ENCODE assay signal across 9 mouse cellular contexts in genomic region chr10:75137148-75137547, GRCm38 (mm10).
DNase-seq lines count a peak whose midpoint lies in the region; ATAC-seq lines count a peak whose summit lies in the region.
"Had no signal": no experiment of that assay in that cellular context is flagged by ENCODE, and none has a peak within 500 bp of the region (broad histone marks: within the 10 kb centered on the region; RNA-seq: fewer than 3 reads in every experiment).

No protein-coding gene starts in this region.

- no peak overlapping the region for H3K27ac ChIP-seq in forebrain, embryonic 13.5 days
- H3K27ac ChIP-seq in forebrain, embryonic 10.5 days: no peak overlapping the region
- H3K27ac ChIP-seq in heart, embryonic 16.5 days (ENCODE audit: low read length): peak overlapping the region; percentile 53
- H3K27ac ChIP-seq in midbrain, embryonic 13.5 days: no peak overlapping the region
- H3K27ac ChIP-seq: embryonic facial prominence, embryonic 15.5 days had no signal

- H3K27me3 ChIP-seq in forebrain, embryonic 13.5 days: no peaks in the 10 kb centered on the region
- no peaks in the 10 kb centered on the region for H3K27me3 ChIP-seq in forebrain, embryonic 10.5 days (ENCODE audit: poor library complexity, severe bottlenecking)
- H3K27me3 ChIP-seq in heart, embryonic 16.5 days (ENCODE audit: control insufficient read depth, insufficient read depth, low read length): no peaks in the 10 kb centered on the region
- no peaks in the 10 kb centered on the region for H3K27me3 ChIP-seq in midbrain, embryonic 13.5 days
- H3K27me3 ChIP-seq: embryonic facial prominence, embryonic 15.5 days had no signal

- H3K36me3 ChIP-seq in forebrain, embryonic 13.5 days (ENCODE audit: poor library complexity, severe bottlenecking): peaks cover 88% of the 10 kb centered on the region
- peaks cover 99% of the 10 kb centered on the region for H3K36me3 ChIP-seq in forebrain, embryonic 10.5 days (replicated peaks)
- H3K36me3 ChIP-seq in heart, embryonic 16.5 days (ENCODE audit: control insufficient read depth, insufficient read depth): peaks cover 40% of the 10 kb centered on the region
- H3K36me3 ChIP-seq in midbrain, embryonic 13.5 days: peaks cover 83% of the 10 kb centered on the region

- H3K9ac ChIP-seq in forebrain, embryonic 13.5 days: no peak overlapping the region
- H3K9ac ChIP-seq in heart, embryonic 16.5 days (ENCODE audit: low read length): no peak overlapping the region
- H3K9ac ChIP-seq in midbrain, embryonic 13.5 days (replicated peaks): no peak overlapping the region
- H3K9ac ChIP-seq: embryonic facial prominence, embryonic 15.5 days had no signal

- WGBS in forebrain, embryonic 13.5 days: 79% methylated on average over 3 of the region's 3 CpGs
- WGBS in forebrain, embryonic 10.5 days: 83% methylated on average over 3 of the region's 3 CpGs
- WGBS in heart, embryonic 16.5 days: 48% methylated on average over 3 of the region's 3 CpGs
- WGBS in midbrain, embryonic 13.5 days: 71% methylated on average over 3 of the region's 3 CpGs

- peak; percentile 64 for ATAC-seq in forebrain, embryonic 13.5 days
- peak; percentile 87 for ATAC-seq in heart, embryonic 16.5 days (replicated peaks; ENCODE audit: extremely low read depth, insufficient read depth, low FRiP score)
- peak; percentile 22; the same call in 1 of the 2 replicates for ATAC-seq in midbrain, embryonic 13.5 days

- DNase-seq in forebrain, embryonic 10.5 days (ENCODE audit: extremely low spot score, low spot score): no peak
- DNase-seq in CD4-positive, CD25-positive, alpha-beta regulatory T cell, adult 2 months (ENCODE audit: low read depth, low spot score): peak; percentile 49
- no peak for DNase-seq in left cerebral cortex, adult 8-10 months (ENCODE audit: low spot score in 2 of 2)
- no peak for DNase-seq in frontal cortex, postnatal 14 days (ENCODE audit: low spot score in 2 of 2)
- no peak for DNase-seq in adrenal gland, adult (ENCODE audit: inconsistent age in 2 of 2, low spot score in 1 of 2)

- H3K4me1 ChIP-seq in forebrain, embryonic 13.5 days: peaks cover 7% of the 10 kb centered on the region
- H3K4me1 ChIP-seq in forebrain, embryonic 10.5 days: no peaks in the 10 kb centered on the region
- H3K4me1 ChIP-seq in heart, embryonic 16.5 days (ENCODE audit: control insufficient read depth, insufficient read depth, low read length): peaks cover 12% of the 10 kb centered on the region
- peaks cover 18% of the 10 kb centered on the region for H3K4me1 ChIP-seq in midbrain, embryonic 13.5 days (replicated peaks)

- H3K4me3 ChIP-seq in forebrain, embryonic 13.5 days: no peak overlapping the region
- H3K4me3 ChIP-seq in forebrain, embryonic 10.5 days: no peak overlapping the region
- H3K4me3 ChIP-seq in heart, embryonic 16.5 days (ENCODE audit: low read length): no peak overlapping the region
- H3K4me3 ChIP-seq in midbrain, embryonic 13.5 days (replicated peaks): no peak overlapping the region
- H3K4me3 ChIP-seq: embryonic facial prominence, embryonic 15.5 days had no signal

- H3K9me3 ChIP-seq in forebrain, embryonic 13.5 days (replicated peaks): no peaks in the 10 kb centered on the region
- no peaks in the 10 kb centered on the region for H3K9me3 ChIP-seq in forebrain, embryonic 10.5 days
- H3K9me3 ChIP-seq in heart, embryonic 16.5 days (replicated peaks; ENCODE audit: control insufficient read depth, low read length): peaks cover 4% of the 10 kb centered on the region; the same call in 1 of the 2 replicates
- no peaks in the 10 kb centered on the region for H3K9me3 ChIP-seq in midbrain, embryonic 13.5 days
- H3K9me3 ChIP-seq: embryonic facial prominence, embryonic 15.5 days had no signal

- no peak overlapping the region for H3K4me2 ChIP-seq in forebrain, embryonic 13.5 days
- no peak overlapping the region for H3K4me2 ChIP-seq in heart, embryonic 16.5 days (ENCODE audit: low read depth, low read length)
- H3K4me2 ChIP-seq in midbrain, embryonic 13.5 days (replicated peaks): no peak overlapping the region
- H3K4me2 ChIP-seq: embryonic facial prominence, embryonic 15.5 days had no signal

Comparison
In these comparisons a context has a peak if more than half of its experiments do, and no peak if none do; other contexts are left out.
1. ATAC-seq: peak in every context shown above with its lines; median percentile 87 in heart, embryonic 16.5 days; 64 in forebrain, embryonic 13.5 days; 22 in midbrain, embryonic 13.5 days.